Comparison of ENCODE assay signal across 20 mouse cellular contexts in genomic region chr19:3471218-3471617, GRCm38 (mm10). TPM values are rescaled to one million over a fixed set of nuclear protein-coding genes. Genes with fewer than 3 reads are reported as not detected.
"Had no signal": no experiment of that assay in that cellular context is flagged by ENCODE, and none has a peak within 500 bp of the region (broad histone marks: within the 10 kb centered on the region; RNA-seq: fewer than 3 reads in every experiment).

No protein-coding gene starts in this region.

- H3K9ac ChIP-seq: limb, embryonic 13.5 days; liver, embryonic 12.5 days; liver, embryonic 15.5 days; lung, embryonic 15.5 days; stomach, embryonic 15.5 days had no signal

- H3K4me3 ChIP-seq: limb, embryonic 10.5 days; limb, embryonic 13.5 days; liver, embryonic 12.5 days; liver, embryonic 15.5 days; lung, embryonic 15.5 days; stomach, embryonic 15.5 days had no signal

- H3K4me1 ChIP-seq: limb, embryonic 10.5 days; limb, embryonic 13.5 days; liver, embryonic 12.5 days; liver, embryonic 15.5 days; lung, embryonic 15.5 days; stomach, embryonic 15.5 days had no signal

- H3K9me3 ChIP-seq: limb, embryonic 10.5 days; limb, embryonic 13.5 days; liver, embryonic 12.5 days; liver, embryonic 15.5 days; lung, embryonic 15.5 days; stomach, embryonic 15.5 days had no signal

- H3K27me3 ChIP-seq: limb, embryonic 13.5 days; liver, embryonic 12.5 days; liver, embryonic 15.5 days; lung, embryonic 15.5 days; stomach, embryonic 15.5 days had no signal

- H3K27ac ChIP-seq: limb, embryonic 10.5 days; limb, embryonic 13.5 days; liver, embryonic 12.5 days; liver, embryonic 15.5 days; lung, embryonic 15.5 days; stomach, embryonic 15.5 days had no signal

- H3K4me2 ChIP-seq: limb, embryonic 13.5 days; liver, embryonic 12.5 days; liver, embryonic 15.5 days; lung, embryonic 15.5 days; midbrain, embryonic 11.5 days; stomach, embryonic 15.5 days had no signal

- ATAC-seq: liver, embryonic 12.5 days had no signal

- DNase-seq: kidney, adult 9 months; kidney, postnatal 14 days; kidney, postnatal 4 days; liver; lung, adult 18-20 months; lung, postnatal 10 days; lung, postnatal 36 days; midbrain, embryonic 14.5 days; right cerebral cortex, adult 18-20 months; right cerebral cortex, postnatal 25 days; spleen, adult 18-20 months; thymus, postnatal 36 days had no signal

RNA-seq across cellular contexts. Expression of gene Gal, which starts 56.9 kb away (rescaled TPM):
- total RNA-seq: megakaryocyte-erythroid progenitor cell, adult 5-6 weeks had no signal
